Mouse (Mus musculus): ENCODE measurements at regions not wholly inside any gene's neighbourhood (a gene's known extent, or its start where the extent isn't known, plus 50 kb on each side); places are given as distances from the start of the nearest gene placed in this dataset.

- TF ChIP-seq POLR2A (IDR thresholded peaks at IDR 0.05; ENCODE audit: borderline replicate concordance, extremely low read depth, insufficient read depth, insufficient read length, poor library complexity, severe bottlenecking) = no peak
- no peak for TF ChIP-seq CTCF (IDR thresholded peaks at IDR 0.05; ENCODE audit: borderline replicate concordance, extremely low read depth, insufficient read depth, insufficient read length)
These were observed 352.1 kb upstream of the St8sia4 start for GRCm38 (mm10) chr1:96019443-96019842.

Data from brain, embryonic 14.5 days (tissue).